Mouse (Mus musculus) lung, embryonic 15.5 days (tissue): ENCODE results near the gene Mbnl2. TPM values are rescaled to one million over a fixed set of nuclear protein-coding genes. Genes with fewer than 3 reads are reported as not detected.

Experiments
- ATAC-seq: fragments of 200-750 bp; cut with Nextera tagmentation; 2 replicates; pipeline ENCODE4 v1.8.0; 2017; ENCODE audit warnings: moderate number of reproducible peaks, borderline replicate concordance; ENCODE audit not compliant: low FRiP score, low TSS enrichment; ENCODE audit errors: extremely low read depth
- H3K27ac ChIP-seq: fragments of 300-500 bp; sonication (generic); 2 replicates; pipeline ENCODE4 v1.5.1; 2015; ENCODE audit warnings: moderate library complexity, mild to moderate bottlenecking, inconsistent platforms
- H3K27me3 ChIP-seq: fragments of 300-500 bp; sonication (generic); 2 replicates; pipeline ENCODE4 v1.6.1; 2015; ENCODE audit warnings: inconsistent platforms
- H3K36me3 ChIP-seq: fragments of 300-500 bp; sonication (generic); 2 replicates; pipeline ENCODE4 v1.6.1; 2015; ENCODE audit warnings: inconsistent platforms
- H3K4me1 ChIP-seq: fragments of 300-500 bp; sonication (generic); 2 replicates; pipeline ENCODE4 v1.6.1; 2015; ENCODE audit warnings: inconsistent platforms
- H3K4me2 ChIP-seq: fragments of 300-500 bp; sonication (generic); 2 replicates; pipeline ENCODE4 v1.6.1; 2015; ENCODE audit warnings: inconsistent platforms, mild to moderate bottlenecking, moderate library complexity
- H3K4me3 ChIP-seq: fragments of 300-500 bp; sonication (generic); 2 replicates; pipeline ENCODE4 v1.5.1; 2015; ENCODE audit warnings: mild to moderate bottlenecking, inconsistent platforms
- H3K9ac ChIP-seq: fragments of 300-500 bp; sonication (generic); 2 replicates; pipeline ENCODE4 v1.6.1; 2015; ENCODE audit warnings: inconsistent platforms
- H3K9me3 ChIP-seq: fragments of 300-500 bp; sonication (generic); 2 replicates; pipeline ENCODE4 v1.6.1; 2016; ENCODE audit warnings: inconsistent platforms
- WGBS: fragments of 180-500 bp; shearing (Covaris S2); methylation state at CpG from one replicate; pipeline ENCODE4 v1.1.7; 2015; 5-methylcytosine and 5-hydroxymethylcytosine counted together
- polyA plus RNA-seq: library from polyadenylated mRNA; unstranded; fragments of >200 nt; fragmentation: Nextera tagmentation; extraction: Ambion mirVana; gene quantifications from 2 replicates; pipeline ENCODE4 v1.2.1, GENCODE M21; 2015

The Mbnl2 gene
- polyA plus RNA-seq, 1 experiment from 2014 or later: 141 TPM

- Histone ChIP-seq H3K4me1 (peaks cover 44% of the 10 kb centered on the region), H3K9ac (no peak overlapping the region), H3K36me3 (no peaks in the 10 kb centered on the region; the same call in 1 of the 2 replicates), H3K9me3 (no peaks in the 10 kb centered on the region), H3K4me3 (no peak overlapping the region), H3K27me3 (no peaks in the 10 kb centered on the region), H3K4me2 (no peak overlapping the region), H3K27ac (no peak overlapping the region)
- ATAC-seq: no peak
- 75% methylated on average over 9 of the region's 9 CpGs for WGBS
Observed at GRCm38 (mm10) chr14:120335366-120335765, 59.9 kb downstream of the Mbnl2 start.

GRCm38 (mm10) chr14:120335871-120336270 is 60.4 kb downstream of the Mbnl2 start:
- no peaks in the 10 kb centered on the region for H3K9me3 ChIP-seq
- no peak overlapping the region for H3K27ac ChIP-seq
- no peak overlapping the region for H3K4me2 ChIP-seq
- H3K36me3 ChIP-seq: no peaks in the 10 kb centered on the region; the same call in 1 of the 2 replicates
- no peak overlapping the region for H3K4me3 ChIP-seq
- H3K27me3 ChIP-seq: no peaks in the 10 kb centered on the region
- H3K4me1 ChIP-seq: peaks cover 44% of the 10 kb centered on the region
- 53% methylated on average over 6 of the region's 6 CpGs for WGBS
- ATAC-seq: no peak
- no peak overlapping the region for H3K9ac ChIP-seq

GRCm38 (mm10) chr14:120336380-120336779 is 60.9 kb downstream of the Mbnl2 start:
- H3K36me3 ChIP-seq: no peaks in the 10 kb centered on the region; the same call in 1 of the 2 replicates
- H3K4me2 ChIP-seq: no peak overlapping the region
- ATAC-seq: 0 out of 2 replicates have a peak, but pooled peaks have one; percentile 27
- no peaks in the 10 kb centered on the region for H3K27me3 ChIP-seq
- H3K4me1 ChIP-seq: peaks cover 46% of the 10 kb centered on the region
- no peak overlapping the region for H3K4me3 ChIP-seq
- WGBS: 42% methylated on average over 7 of the region's 7 CpGs
- H3K9ac ChIP-seq: no peak overlapping the region
- peak overlapping the region; percentile 76; the same call in 1 of the 2 replicates for H3K27ac ChIP-seq
- H3K9me3 ChIP-seq: no peaks in the 10 kb centered on the region

GRCm38 (mm10) chr14:120336841-120337240 is 61.4 kb downstream of the Mbnl2 start:
- ATAC-seq: no peak
- Histone ChIP-seq H3K9ac (no peak overlapping the region), H3K4me1 (peaks cover 50% of the 10 kb centered on the region), H3K9me3 (no peaks in the 10 kb centered on the region), H3K4me2 (no peak overlapping the region), H3K27ac (peak overlapping the region; percentile 76), H3K27me3 (no peaks in the 10 kb centered on the region), H3K36me3 (no peaks in the 10 kb centered on the region; the same call in 1 of the 2 replicates), H3K4me3 (no peak overlapping the region)
- 56% methylated on average over 8 of the region's 8 CpGs for WGBS

- Histone ChIP-seq H3K36me3 (no peaks in the 10 kb centered on the region; the same call in 1 of the 2 replicates), H3K4me1 (peaks cover 51% of the 10 kb centered on the region), H3K27ac (peak overlapping the region; percentile 76), H3K27me3 (no peaks in the 10 kb centered on the region), H3K4me3 (no peak overlapping the region), H3K9me3 (no peaks in the 10 kb centered on the region), H3K4me2 (no peak overlapping the region), H3K9ac (no peak overlapping the region)
- 31% methylated on average over 7 of the region's 7 CpGs for WGBS
- peak; percentile 44; the same call in 1 of the 2 replicates for ATAC-seq
Observed at GRCm38 (mm10) chr14:120337731-120338462, 62.4 kb downstream of the Mbnl2 start.

GRCm38 (mm10) chr14:120338706-120339105 is 63.2 kb downstream of the Mbnl2 start:
- H3K27ac ChIP-seq: peak overlapping the region; percentile 76; the same call in 1 of the 2 replicates
- no peak for ATAC-seq
- 53% methylated on average over 3 of the region's 3 CpGs for WGBS

GRCm38 (mm10) chr14:120341912-120342311 is 66.4 kb downstream of the Mbnl2 start:
- H3K4me1 ChIP-seq: peaks cover 23% of the 10 kb centered on the region
- H3K4me2 ChIP-seq: no peak overlapping the region
- H3K27me3 ChIP-seq: no peaks in the 10 kb centered on the region
- H3K9me3 ChIP-seq: peaks cover 4% of the 10 kb centered on the region
- no peak overlapping the region for H3K27ac ChIP-seq
- H3K4me3 ChIP-seq: no peak overlapping the region
- WGBS: 67% methylated on average over 6 of the region's 6 CpGs
- H3K9ac ChIP-seq: no peak overlapping the region
- peaks cover 17% of the 10 kb centered on the region for H3K36me3 ChIP-seq
- ATAC-seq: no peak

More at GRCm38 (mm10) chr14:120338706-120339105, 63.2 kb downstream of the Mbnl2 start:
- H3K27me3 ChIP-seq: no peaks in the 10 kb centered on the region
- no peak overlapping the region for H3K4me3 ChIP-seq
- no peak overlapping the region for H3K9ac ChIP-seq
- H3K4me2 ChIP-seq: no peak overlapping the region
- no peaks in the 10 kb centered on the region for H3K9me3 ChIP-seq
- no peaks in the 10 kb centered on the region; the same call in 1 of the 2 replicates for H3K36me3 ChIP-seq
- H3K4me1 ChIP-seq: peaks cover 47% of the 10 kb centered on the region

GRCm38 (mm10) chr14:120342321-120342720 is 66.9 kb downstream of the Mbnl2 start:
- ATAC-seq: no peak
- peaks cover 22% of the 10 kb centered on the region for H3K4me1 ChIP-seq
- no peaks in the 10 kb centered on the region for H3K27me3 ChIP-seq
- no peak overlapping the region for H3K27ac ChIP-seq
- no peak overlapping the region for H3K4me2 ChIP-seq
- H3K9me3 ChIP-seq: peaks cover 4% of the 10 kb centered on the region
- H3K4me3 ChIP-seq: no peak overlapping the region
- 75% methylated on average over 7 of the region's 7 CpGs for WGBS
- no peak overlapping the region for H3K9ac ChIP-seq
- peaks cover 19% of the 10 kb centered on the region for H3K36me3 ChIP-seq

GRCm38 (mm10) chr14:120344641-120345040 is 69.2 kb downstream of the Mbnl2 start:
- Histone ChIP-seq H3K4me1 (peaks cover 7% of the 10 kb centered on the region), H3K36me3 (peaks cover 23% of the 10 kb centered on the region), H3K9me3 (peaks cover 4% of the 10 kb centered on the region), H3K27me3 (no peaks in the 10 kb centered on the region), H3K4me2 (no peak overlapping the region), H3K4me3 (no peak overlapping the region), H3K27ac (no peak overlapping the region), H3K9ac (no peak overlapping the region)
- no peak for ATAC-seq
- 94% methylated on average over 4 of the region's 4 CpGs for WGBS

GRCm38 (mm10) chr14:120347410-120348315 is 72.2 kb downstream of the Mbnl2 start:
- no peak for ATAC-seq
- H3K9ac ChIP-seq: no peak overlapping the region
- H3K9me3 ChIP-seq: peaks cover 4% of the 10 kb centered on the region
- no peak overlapping the region for H3K27ac ChIP-seq
- peaks cover 13% of the 10 kb centered on the region for H3K4me1 ChIP-seq
- 72% methylated on average over 11 of the region's 11 CpGs for WGBS
- peaks cover 25% of the 10 kb centered on the region for H3K36me3 ChIP-seq
- H3K4me2 ChIP-seq: no peak overlapping the region
- no peak overlapping the region for H3K4me3 ChIP-seq
- no peaks in the 10 kb centered on the region for H3K27me3 ChIP-seq

GRCm38 (mm10) chr14:120349332-120349731 is 73.9 kb downstream of the Mbnl2 start:
- Histone ChIP-seq H3K9ac (no peak overlapping the region), H3K4me1 (peaks cover 30% of the 10 kb centered on the region), H3K4me2 (no peak overlapping the region), H3K27ac (no peak overlapping the region), H3K27me3 (no peaks in the 10 kb centered on the region), H3K36me3 (peaks cover 25% of the 10 kb centered on the region), H3K4me3 (no peak overlapping the region), H3K9me3 (peaks cover 4% of the 10 kb centered on the region)
- no peak for ATAC-seq
- 77% methylated on average over 4 of the region's 4 CpGs for WGBS
